Mouse (Mus musculus) embryonic facial prominence, embryonic 11.5 days (tissue): ENCODE measurements at regions not wholly inside any gene's neighbourhood (a gene's known extent, or its start where the extent isn't known, plus 50 kb on each side); places are given as distances from the start of the nearest gene placed in this dataset.

Experiments
- ATAC-seq: fragments of 200-750 bp; cut with Nextera tagmentation; replicated peaks from 2 replicates; pipeline ENCODE4 v1.8.0; 2017; ENCODE audit warnings: low read depth; ENCODE audit not compliant: insufficient number of reproducible peaks, low FRiP score, low TSS enrichment
- DNase-seq: peaks from one replicate; pipeline ENCODE4 v3.0.0-alpha.2; 2015; ENCODE audit warnings: low spot score
- H3K27ac ChIP-seq: fragments of 300-500 bp; sonication (generic); replicated peaks from 2 replicates; pipeline ENCODE4 v1.5.1; 2014; ENCODE audit warnings: mild to moderate bottlenecking, low read depth, low read length, control low read depth
- H3K27me3 ChIP-seq: fragments of 300-500 bp; sonication (generic); 2 replicates; pipeline ENCODE4 v1.6.1; 2014; ENCODE audit warnings: mild to moderate bottlenecking, low read length, moderate library complexity, mixed read lengths; ENCODE audit not compliant: control insufficient read depth, insufficient read depth
- H3K36me3 ChIP-seq: fragments of 300-500 bp; sonication (generic); replicated peaks from 2 replicates; pipeline ENCODE4 v1.6.1; 2014; ENCODE audit warnings: low read depth, mild to moderate bottlenecking, low read length, moderate library complexity, mixed read lengths; ENCODE audit not compliant: control insufficient read depth, insufficient read depth
- H3K4me1 ChIP-seq: fragments of 300-500 bp; sonication (generic); 2 replicates; pipeline ENCODE4 v1.6.1; 2014; ENCODE audit warnings: low read length, mixed read lengths; ENCODE audit not compliant: control insufficient read depth, insufficient read depth
- H3K4me2 ChIP-seq: fragments of 300-500 bp; sonication (generic); 2 replicates; pipeline ENCODE4 v1.6.1; 2014; ENCODE audit warnings: low read depth, mild to moderate bottlenecking, control low read depth, low read length, moderate library complexity
- H3K4me3 ChIP-seq: fragments of 300-500 bp; sonication (generic); 2 replicates; pipeline ENCODE4 v1.5.1; 2014; ENCODE audit warnings: low read depth, low read length, control low read depth
- H3K9ac ChIP-seq: fragments of 300-500 bp; sonication (generic); replicated peaks from 2 replicates; pipeline ENCODE4 v1.6.1; 2014; ENCODE audit warnings: mild to moderate bottlenecking, control low read depth, low read length
- H3K9me3 ChIP-seq: fragments of 300-500 bp; sonication (generic); replicated peaks from 2 replicates; pipeline ENCODE4 v1.6.1; 2016; ENCODE audit warnings: mild to moderate bottlenecking, low read length, inconsistent platforms, mixed read lengths; ENCODE audit not compliant: control insufficient read depth
- WGBS: fragments of 180-500 bp; shearing (Covaris S2); extraction: QIAGEN DNeasy Blood & Tissue Kit; methylation state at CpG from one replicate; pipeline ENCODE4 v1.1.7; 2014; 5-methylcytosine and 5-hydroxymethylcytosine counted together

GRCm38 (mm10) chr7:37392604-37393003, 380.8 kb downstream of the Zfp536 start:
- DNase-seq, result no peak
- no peaks in the 10 kb centered on the region for H3K36me3 ChIP-seq
- no peak overlapping the region for H3K4me2 ChIP-seq
- ATAC-seq, result no peak
- H3K9ac ChIP-seq, result no peak overlapping the region
- no peak overlapping the region for H3K27ac ChIP-seq
- 82% methylated on average over 8 of the region's 8 CpGs for WGBS
- no peaks in the 10 kb centered on the region for H3K27me3 ChIP-seq
- no peaks in the 10 kb centered on the region for H3K9me3 ChIP-seq
- H3K4me3 ChIP-seq, result no peak overlapping the region
- no peaks in the 10 kb centered on the region for H3K4me1 ChIP-seq

- no peak overlapping the region for H3K4me3 ChIP-seq
- no peak for DNase-seq
- H3K9ac ChIP-seq, result no peak overlapping the region
- no peaks in the 10 kb centered on the region for H3K4me1 ChIP-seq
- H3K4me2 ChIP-seq, result no peak overlapping the region
- H3K9me3 ChIP-seq, result no peaks in the 10 kb centered on the region
- no peaks in the 10 kb centered on the region for H3K36me3 ChIP-seq
- H3K27me3 ChIP-seq, result no peaks in the 10 kb centered on the region
- no peak overlapping the region for H3K27ac ChIP-seq
- 78% methylated on average over 3 of the region's 3 CpGs for WGBS
- no peak for ATAC-seq
Measured at GRCm38 (mm10) chr7:37393071-37393470, 380.4 kb downstream of the Zfp536 start.

GRCm38 (mm10) chr7:37394965-37395426, 378.4 kb downstream of the Zfp536 start:
- no peak; the same call in 1 of the 2 replicates for ATAC-seq
- 62% methylated on average over 8 of the region's 8 CpGs for WGBS
- Histone ChIP-seq H3K9ac (no peak overlapping the region), H3K4me3 (no peak overlapping the region), H3K27ac (no peak overlapping the region), H3K4me1 (no peaks in the 10 kb centered on the region), H3K36me3 (no peaks in the 10 kb centered on the region), H3K4me2 (no peak overlapping the region), H3K27me3 (no peaks in the 10 kb centered on the region), H3K9me3 (no peaks in the 10 kb centered on the region)
- no peak for DNase-seq

GRCm38 (mm10) chr7:37395881-37396513, 377.4 kb downstream of the Zfp536 start:
- Histone ChIP-seq H3K4me1 (no peaks in the 10 kb centered on the region), H3K36me3 (no peaks in the 10 kb centered on the region), H3K27ac (no peak overlapping the region), H3K9me3 (no peaks in the 10 kb centered on the region), H3K4me2 (no peak overlapping the region), H3K4me3 (no peak overlapping the region), H3K27me3 (no peaks in the 10 kb centered on the region), H3K9ac (no peak overlapping the region)
- WGBS, result 83% methylated on average over 13 of the region's 13 CpGs
- DNase-seq (no peak), ATAC-seq (no peak)

DNA sequence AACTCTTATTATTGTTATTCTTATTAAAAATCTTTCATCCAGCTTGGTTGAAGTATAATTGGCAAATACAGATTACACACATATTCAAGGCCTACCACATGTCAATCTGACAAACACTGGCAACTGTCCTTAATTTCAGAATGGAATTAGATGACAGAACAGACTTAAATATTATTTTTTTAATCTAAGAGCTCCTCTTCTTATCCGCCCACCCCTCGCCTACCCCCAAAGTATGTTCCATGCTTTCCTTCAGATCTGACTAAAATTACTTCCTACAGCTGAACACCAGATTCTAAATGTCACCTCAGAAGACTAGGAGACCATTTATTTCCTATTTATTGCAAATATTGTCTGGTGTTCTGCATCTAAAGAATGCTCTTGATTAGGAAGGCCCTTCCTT, 370.0 kb downstream of the Zfp536 start:
- DNase-seq, result no peak
- WGBS, result 94% methylated on average over 2 of the region's 2 CpGs
- no peak for ATAC-seq

GRCm38 (mm10) chr7:37413350-37413749, 360.1 kb downstream of the Zfp536 start:
- no peak overlapping the region for H3K4me3 ChIP-seq
- H3K27me3 ChIP-seq, result no peaks in the 10 kb centered on the region
- no peak overlapping the region for H3K4me2 ChIP-seq
- 28% methylated on average over 4 of the region's 4 CpGs for WGBS
- no peaks in the 10 kb centered on the region for H3K9me3 ChIP-seq
- H3K9ac ChIP-seq, result no peak overlapping the region
- no peak overlapping the region for H3K27ac ChIP-seq
- H3K4me1 ChIP-seq, result no peaks in the 10 kb centered on the region
- DNase-seq, result peak; percentile 68
- no peaks in the 10 kb centered on the region for H3K36me3 ChIP-seq
- no peak for ATAC-seq

More for the DNA sequence above, 370.0 kb downstream of the Zfp536 start:
- Histone ChIP-seq H3K4me2 (no peak overlapping the region), H3K36me3 (no peaks in the 10 kb centered on the region), H3K9ac (no peak overlapping the region), H3K27ac (no peak overlapping the region), H3K4me3 (no peak overlapping the region), H3K9me3 (no peaks in the 10 kb centered on the region), H3K4me1 (no peaks in the 10 kb centered on the region), H3K27me3 (no peaks in the 10 kb centered on the region)

- 82% methylated on average over 10 of the region's 10 CpGs for WGBS
- DNase-seq, result no peak
Measured at GRCm38 (mm10) chr7:37421704-37422103, 351.7 kb downstream of the Zfp536 start.

More at GRCm38 (mm10) chr7:37421704-37422103, 351.7 kb downstream of the Zfp536 start:
- Histone ChIP-seq H3K4me3 (no peak overlapping the region), H3K9me3 (no peaks in the 10 kb centered on the region), H3K27ac (no peak overlapping the region), H3K9ac (no peak overlapping the region), H3K4me1 (no peaks in the 10 kb centered on the region), H3K27me3 (no peaks in the 10 kb centered on the region), H3K4me2 (no peak overlapping the region), H3K36me3 (no peaks in the 10 kb centered on the region)
- ATAC-seq, result no peak
